Mouse (Mus musculus) lung, postnatal 10 days (tissue): ENCODE measurements around the gene Slc22a16.

ENCODE experiments used
- DNase-seq: peaks from one replicate; pipeline ENCODE4 v3.0.0; 2021

Slc22a16 gene

GRCm38 (mm10) chr10:40617973-40618372, 47.8 kb downstream of the Slc22a16 start:
- DNase-seq: no peak

DNA sequence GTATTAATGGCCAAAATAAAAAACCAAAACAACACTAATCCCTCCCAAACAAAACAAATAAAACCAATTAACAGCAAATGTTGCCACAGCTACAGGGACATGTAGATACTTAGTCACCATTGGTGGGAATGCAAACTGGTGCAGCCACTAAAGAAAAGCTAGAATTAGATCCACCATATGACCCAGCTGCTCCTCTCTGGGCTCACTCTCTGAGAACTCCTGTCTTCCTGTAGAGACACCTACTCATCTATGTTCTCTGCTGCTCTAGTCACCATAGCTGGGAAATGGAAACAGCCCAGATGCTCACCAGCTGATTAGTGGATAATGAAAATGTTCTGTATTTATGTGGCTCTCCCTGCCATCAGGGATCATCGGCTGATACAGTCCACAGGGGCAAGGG, 49.6 kb downstream of the Slc22a16 start:
- DNase-seq: no peak

- DNase-seq: peak; percentile 66
Observed at GRCm38 (mm10) chr10:40629140-40629539, 59.0 kb downstream of the Slc22a16 start.

- DNase-seq: peak; percentile 63
Observed at GRCm38 (mm10) chr10:40629656-40630311, 59.6 kb downstream of the Slc22a16 start, which contains the start of gene Ddo. Gene Ddo (plus strand): TSS chr10:40630011.

GRCm38 (mm10) chr10:40630457-40630856, 60.3 kb downstream of the Slc22a16 start:
- DNase-seq: peak; percentile 50

- no peak for DNase-seq
Observed at GRCm38 (mm10) chr10:40630961-40631360, 60.8 kb downstream of the Slc22a16 start.

DNA sequence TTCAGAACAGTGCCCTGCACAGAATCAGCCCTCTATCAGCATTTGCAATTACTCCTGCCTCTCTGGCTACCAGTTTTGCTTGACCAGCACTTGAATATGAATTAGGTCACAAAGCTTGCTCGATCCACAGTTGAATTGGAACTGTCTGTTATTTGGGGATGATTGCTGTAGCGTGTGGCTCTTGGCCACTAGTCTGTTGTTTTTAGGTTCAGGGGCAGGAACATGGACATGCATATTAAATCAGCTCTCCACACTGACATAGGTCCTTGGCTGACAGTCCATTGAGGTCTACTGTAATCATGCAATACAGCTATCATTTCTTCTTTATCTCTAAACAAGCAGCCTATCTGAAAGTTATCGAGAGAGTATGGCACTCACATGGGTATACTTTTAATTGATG, 62.0 kb downstream of the Slc22a16 start:
- DNase-seq: no peak

DNA sequence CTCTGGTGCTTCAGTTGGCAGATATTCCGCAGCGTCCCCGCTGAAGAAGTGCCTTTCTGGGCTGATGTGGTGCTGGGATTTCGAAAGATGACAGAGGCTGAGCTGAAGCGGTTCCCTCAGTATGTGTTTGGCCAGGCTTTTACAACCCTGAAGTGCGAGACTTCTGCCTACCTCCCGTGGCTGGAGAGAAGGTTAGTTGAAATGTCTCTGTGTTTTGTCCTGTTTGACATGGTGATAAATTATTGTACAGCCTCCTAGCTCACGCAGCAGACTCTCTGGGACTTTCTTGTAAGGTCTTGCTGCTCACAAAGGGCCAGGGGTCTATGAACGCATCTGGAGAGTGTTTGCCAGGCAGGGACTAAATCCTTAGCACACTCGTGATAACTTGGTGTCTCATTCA, 67.2 kb downstream of the Slc22a16 start:
- DNase-seq: no peak

DNA sequence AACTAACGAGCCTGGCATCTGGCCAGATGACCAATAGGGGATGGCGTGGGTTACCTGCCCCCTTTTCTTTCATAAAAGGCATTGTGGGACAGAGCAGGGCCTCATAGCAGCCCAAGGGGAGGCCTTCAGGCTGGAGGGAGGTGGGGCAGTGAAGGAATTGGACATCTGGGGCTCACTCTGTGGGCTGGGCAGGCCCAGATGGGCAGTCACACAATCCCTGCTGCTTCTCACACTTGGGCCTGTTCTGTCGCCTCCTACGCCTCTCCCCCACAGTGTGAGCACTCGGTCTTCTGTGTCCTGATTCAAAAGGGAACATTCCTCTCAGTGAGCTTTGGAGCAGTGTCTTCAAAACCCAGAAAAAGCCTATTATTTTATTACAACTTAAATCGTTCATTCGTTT, 68.1 kb downstream of the Slc22a16 start:
- no peak for DNase-seq

DNA sequence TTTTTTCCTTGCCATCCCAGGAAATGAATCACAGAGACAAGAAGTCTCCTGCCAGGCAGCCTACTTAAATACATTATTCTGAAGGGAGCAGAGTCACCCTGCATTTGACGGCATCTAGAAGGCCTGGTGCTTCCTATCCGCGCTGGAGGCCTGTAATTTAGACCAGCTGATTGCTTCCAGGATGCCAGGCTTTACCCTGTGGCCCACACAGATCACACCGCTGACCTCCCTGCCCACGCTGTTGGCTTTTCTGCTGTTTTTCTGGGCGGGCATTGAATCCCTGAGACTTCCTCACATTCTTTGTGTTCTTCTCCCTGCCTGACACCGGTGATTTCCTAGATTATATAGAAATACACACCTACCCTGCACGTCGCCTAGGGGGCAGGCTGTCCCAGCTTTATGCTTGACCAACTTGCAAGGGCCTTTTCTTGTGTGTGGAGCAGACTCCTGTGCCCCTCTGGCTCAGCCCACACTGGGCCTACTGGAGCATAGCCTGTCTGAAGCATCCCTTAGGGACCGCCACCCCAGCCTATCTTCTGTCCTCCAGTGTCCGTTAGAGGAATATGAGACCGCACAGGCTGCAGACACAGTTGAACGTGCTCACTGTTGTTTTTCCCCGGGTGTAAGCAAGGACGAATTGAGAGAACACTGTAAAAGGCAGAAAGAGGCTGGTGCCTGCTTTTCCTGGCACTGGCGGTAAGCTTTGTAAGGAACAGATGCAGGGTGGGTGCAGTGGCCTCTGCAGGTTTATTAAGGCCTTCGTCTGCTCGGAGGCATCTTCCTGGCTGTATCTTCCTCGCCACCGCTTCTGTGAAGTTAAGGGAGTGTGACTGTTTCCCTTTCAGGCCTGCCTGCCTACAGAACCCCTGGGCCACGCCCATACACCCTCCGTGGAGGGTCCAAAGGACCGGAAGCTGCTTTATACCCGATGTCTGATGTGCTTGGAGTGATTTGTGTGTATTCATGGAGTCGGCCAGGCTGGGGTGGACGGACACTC, 69.0 kb downstream of the Slc22a16 start:
- no peak for DNase-seq

DNA sequence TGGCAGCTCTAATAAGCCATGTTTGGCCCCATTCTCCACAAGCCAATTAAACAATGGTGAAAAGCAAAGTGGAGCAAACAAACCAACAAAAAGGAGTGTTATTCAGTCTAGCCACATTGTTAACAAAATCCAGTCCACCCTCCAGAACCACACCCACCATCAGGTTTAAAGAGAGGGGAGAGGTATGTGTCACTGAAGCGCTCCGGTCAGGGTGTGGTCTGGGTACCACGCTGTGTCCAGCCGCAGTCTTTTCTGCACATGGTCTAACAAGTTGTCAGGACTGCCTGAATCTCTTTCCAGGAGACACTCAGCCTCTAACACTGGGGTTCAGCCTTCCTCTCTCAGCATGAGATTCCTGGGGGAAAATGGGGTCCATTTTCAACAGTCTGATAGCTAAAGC, 70.3 kb downstream of the Slc22a16 start:
- no peak for DNase-seq

DNA sequence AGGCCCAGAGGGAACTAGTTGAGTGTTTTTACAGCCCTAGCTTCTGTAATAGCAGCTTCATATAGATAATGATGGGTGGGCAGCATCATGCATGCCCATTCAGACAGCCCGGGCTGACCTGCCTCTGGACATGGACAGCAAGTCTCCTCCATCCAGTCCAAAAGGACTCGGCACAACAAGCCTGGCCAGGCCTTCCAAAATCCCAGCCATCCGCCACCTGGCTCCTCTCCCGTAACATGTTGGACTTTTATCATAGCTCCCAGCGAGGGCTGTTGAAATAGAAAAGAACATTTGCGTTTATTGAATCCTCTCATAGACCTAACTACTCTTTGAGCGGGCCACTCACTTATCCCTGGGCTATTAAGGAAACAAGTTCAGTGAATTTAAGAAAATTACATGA, 71.8 kb downstream of the Slc22a16 start:
- DNase-seq: no peak

DNA sequence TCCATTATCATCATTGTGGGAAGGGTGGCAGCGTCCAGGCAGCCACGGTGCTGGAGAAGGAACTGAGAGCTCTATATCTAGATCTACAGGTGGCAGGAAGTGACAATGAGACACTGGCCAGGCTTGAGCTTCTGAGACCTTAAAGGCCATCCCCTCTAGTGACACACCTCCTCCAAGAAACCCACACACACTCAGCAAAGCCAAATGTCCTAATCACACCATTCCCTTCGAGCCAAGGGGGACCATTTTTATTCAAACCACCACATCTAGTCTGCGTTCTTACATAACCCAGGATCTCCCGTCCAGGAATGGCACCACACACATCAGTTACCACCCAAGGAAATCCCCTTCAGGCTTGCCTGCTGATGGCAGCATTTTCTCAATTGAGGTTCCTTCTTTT, 73.0 kb downstream of the Slc22a16 start:
- DNase-seq: no peak

DNA sequence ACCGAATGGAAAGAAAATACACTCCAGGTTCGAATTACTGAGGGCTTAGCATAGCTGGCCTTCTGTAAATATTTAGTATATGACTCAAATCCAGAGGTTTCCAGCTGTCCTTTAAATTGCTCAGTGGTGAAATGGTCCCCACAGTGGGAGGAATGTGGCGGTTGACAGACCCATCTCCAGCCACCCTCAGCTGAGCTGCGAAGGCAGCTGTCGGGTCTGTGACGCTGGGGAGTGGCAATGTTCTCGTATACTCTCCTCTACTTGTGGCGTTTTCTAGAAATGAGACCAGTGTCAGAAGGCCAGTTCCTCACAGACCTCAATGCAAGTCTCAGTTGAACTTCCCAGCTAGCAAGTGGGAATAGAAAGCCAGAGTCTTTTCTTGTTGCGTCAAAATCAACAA, 74.3 kb downstream of the Slc22a16 start:
- peak; percentile 24 for DNase-seq

GRCm38 (mm10) chr10:40645346-40645745, 75.2 kb downstream of the Slc22a16 start:
- no peak for DNase-seq

DNA sequence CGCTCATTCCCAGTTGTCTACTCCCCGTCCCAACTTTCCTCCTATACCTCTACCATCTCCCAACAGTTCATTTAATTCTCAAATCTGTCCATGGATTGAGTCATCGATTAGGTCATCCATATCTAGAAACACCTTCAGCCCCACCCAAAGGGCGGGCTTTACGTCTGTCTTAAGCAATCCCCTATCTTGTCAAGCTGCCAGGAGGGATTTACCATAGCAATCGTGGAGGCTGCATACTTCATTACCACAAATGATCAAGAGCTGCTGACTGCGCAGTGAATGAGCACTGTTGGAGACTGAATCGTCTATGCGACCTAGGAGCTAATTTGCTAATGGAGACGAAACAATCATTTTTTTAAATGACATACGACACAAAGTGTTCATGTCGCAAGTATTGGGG, 78.6 kb downstream of the Slc22a16 start:
- no peak for DNase-seq

- peak; percentile 14 for DNase-seq
Observed at GRCm38 (mm10) chr10:40649634-40650033, 79.5 kb downstream of the Slc22a16 start.

DNA sequence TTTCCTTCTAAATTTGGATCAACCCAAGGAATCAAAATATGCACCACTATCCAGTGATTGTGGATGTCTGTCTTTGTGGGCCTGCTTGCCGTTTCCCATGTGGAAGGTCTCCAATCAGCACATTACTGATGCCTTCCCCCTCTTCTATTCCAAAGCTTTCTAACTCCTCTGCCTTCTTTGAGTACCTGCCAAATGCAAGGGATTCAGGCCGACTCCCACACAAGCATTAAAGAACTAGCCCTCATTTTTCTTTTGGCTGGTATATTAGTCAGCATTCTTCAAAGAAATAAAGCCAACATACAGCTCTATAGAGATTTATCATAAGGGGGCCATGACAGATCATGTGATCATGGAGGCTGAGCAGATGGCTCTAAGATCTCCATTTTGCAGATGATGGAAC, 81.5 kb downstream of the Slc22a16 start:
- DNase-seq: no peak
